Mouse (Mus musculus) limb, embryonic 11.5 days (tissue): ENCODE data around the gene Dgkd. TPM values are rescaled to one million over a fixed set of nuclear protein-coding genes. Genes with fewer than 3 reads are reported as not detected.

Source experiments
- ATAC-seq: fragments of 200-750 bp; cut with Nextera tagmentation; 2 replicates; pipeline ENCODE4 v1.8.0; 2017; ENCODE audit warnings: low read depth; ENCODE audit not compliant: insufficient number of reproducible peaks, low FRiP score, low TSS enrichment
- DNase-seq: peaks from one replicate; pipeline ENCODE4 v3.0.0-alpha.2; 2015; ENCODE audit warnings: low spot score
- H3K27ac ChIP-seq: fragments of 300-500 bp; sonication (generic); replicated peaks from 2 replicates; pipeline ENCODE4 v1.5.1; 2014; ENCODE audit warnings: low read depth, mild to moderate bottlenecking, low read length
- H3K27me3 ChIP-seq: fragments of 300-500 bp; sonication (generic); 2 replicates; pipeline ENCODE4 v1.6.1; 2014; ENCODE audit warnings: mild to moderate bottlenecking, low read length, mixed read lengths; ENCODE audit not compliant: control insufficient read depth, insufficient read depth
- H3K36me3 ChIP-seq: fragments of 300-500 bp; sonication (generic); 2 replicates; pipeline ENCODE4 v1.6.1; 2014; ENCODE audit warnings: mild to moderate bottlenecking, low read length, moderate library complexity, mixed read lengths; ENCODE audit not compliant: control insufficient read depth, insufficient read depth
- H3K4me1 ChIP-seq: fragments of 300-500 bp; sonication (generic); 2 replicates; pipeline ENCODE4 v1.6.1; 2014; ENCODE audit warnings: low read length, mixed read lengths; ENCODE audit not compliant: control insufficient read depth, insufficient read depth
- H3K4me2 ChIP-seq: fragments of 300-500 bp; sonication (generic); 2 replicates; pipeline ENCODE4 v1.6.1; 2014; ENCODE audit warnings: low read depth, mild to moderate bottlenecking, moderate library complexity; ENCODE audit not compliant: severe bottlenecking
- H3K4me3 ChIP-seq: fragments of 300-500 bp; sonication (generic); 2 replicates; pipeline ENCODE4 v1.5.1; 2014; ENCODE audit warnings: low read depth, low read length
- H3K9ac ChIP-seq: fragments of 300-500 bp; sonication (generic); 2 replicates; pipeline ENCODE4 v1.6.1; 2014; ENCODE audit warnings: mild to moderate bottlenecking, low read length
- H3K9me3 ChIP-seq: fragments of 300-500 bp; sonication (generic); 2 replicates; pipeline ENCODE4 v1.6.1; 2016; ENCODE audit warnings: low read length; ENCODE audit not compliant: control insufficient read depth
- WGBS: fragments of 180-500 bp; shearing (Covaris S2); extraction: QIAGEN DNeasy Blood & Tissue Kit; methylation state at CpG from one replicate; pipeline ENCODE4 v1.1.7; 2014; 5-methylcytosine and 5-hydroxymethylcytosine counted together
- polyA plus RNA-seq: library from polyadenylated mRNA; unstranded; fragments of >200 nt; fragmentation: Nextera tagmentation; extraction: Ambion mirVana; gene quantifications from 2 replicates; pipeline ENCODE4 v1.2.1, GENCODE M21; 2014

Gene Dgkd
- polyA plus RNA-seq, 1 experiment from 2014 or later = 39.1 TPM

GRCm38 (mm10) chr1:87866672-87867071 lies 13.6 kb downstream of the Dgkd start:
- DNase-seq = no peak
- Histone ChIP-seq H3K9ac (no peak overlapping the region), H3K4me3 (no peak overlapping the region), H3K27me3 (no peaks in the 10 kb centered on the region), H3K9me3 (no peaks in the 10 kb centered on the region), H3K4me2 (no peak overlapping the region), H3K36me3 (no peaks in the 10 kb centered on the region), H3K4me1 (peaks cover 4% of the 10 kb centered on the region; the same call in 1 of the 2 replicates), H3K27ac (no peak overlapping the region)
- WGBS = 95% methylated on average over 1 of the region's 1 CpGs
- ATAC-seq = no peak

- DNase-seq = no peak
- H3K27ac ChIP-seq = no peak overlapping the region
- ATAC-seq = no peak
- no peaks in the 10 kb centered on the region for H3K27me3 ChIP-seq
- H3K4me1 ChIP-seq = peaks cover 2% of the 10 kb centered on the region; the same call in 1 of the 2 replicates
- H3K4me2 ChIP-seq = no peak overlapping the region
- no peak overlapping the region for H3K4me3 ChIP-seq
- H3K9me3 ChIP-seq = no peaks in the 10 kb centered on the region
- no peaks in the 10 kb centered on the region for H3K36me3 ChIP-seq
- H3K9ac ChIP-seq = no peak overlapping the region
Observed at GRCm38 (mm10) chr1:87871546-87871945, 18.5 kb downstream of the Dgkd start.

- Histone ChIP-seq H3K4me2 (no peak overlapping the region), H3K9me3 (no peaks in the 10 kb centered on the region), H3K4me3 (no peak overlapping the region), H3K36me3 (no peaks in the 10 kb centered on the region), H3K4me1 (peaks cover 2% of the 10 kb centered on the region; the same call in 1 of the 2 replicates), H3K27ac (no peak overlapping the region), H3K27me3 (no peaks in the 10 kb centered on the region), H3K9ac (no peak overlapping the region)
- DNase-seq (no peak), ATAC-seq (no peak)
Observed at GRCm38 (mm10) chr1:87873081-87873480, 20.0 kb downstream of the Dgkd start.

GRCm38 (mm10) chr1:87876065-87876464 lies 23.0 kb downstream of the Dgkd start:
- no peak for ATAC-seq
- H3K4me1 ChIP-seq = no peaks in the 10 kb centered on the region; the same call in 1 of the 2 replicates
- 89% methylated on average over 1 of the region's 1 CpGs for WGBS

GRCm38 (mm10) chr1:87877552-87878283 lies 24.6 kb downstream of the Dgkd start:
- WGBS = 87% methylated on average over 9 of the region's 9 CpGs
- Histone ChIP-seq H3K4me1 (no peaks in the 10 kb centered on the region; the same call in 1 of the 2 replicates), H3K36me3 (no peaks in the 10 kb centered on the region), H3K9ac (no peak overlapping the region), H3K4me3 (no peak overlapping the region), H3K9me3 (no peaks in the 10 kb centered on the region), H3K4me2 (no peak overlapping the region), H3K27me3 (no peaks in the 10 kb centered on the region), H3K27ac (no peak overlapping the region)
- ATAC-seq = no peak
- DNase-seq = no peak

More at GRCm38 (mm10) chr1:87876065-87876464, 23.0 kb downstream of the Dgkd start:
- Histone ChIP-seq H3K4me2 (no peak overlapping the region), H3K27ac (no peak overlapping the region), H3K4me3 (no peak overlapping the region), H3K9me3 (no peaks in the 10 kb centered on the region), H3K9ac (no peak overlapping the region), H3K36me3 (no peaks in the 10 kb centered on the region), H3K27me3 (no peaks in the 10 kb centered on the region)
- no peak for DNase-seq

GRCm38 (mm10) chr1:87879034-87879433 lies 25.9 kb downstream of the Dgkd start:
- no peak overlapping the region for H3K4me2 ChIP-seq
- no peaks in the 10 kb centered on the region; the same call in 1 of the 2 replicates for H3K4me1 ChIP-seq
- WGBS = 85% methylated on average over 3 of the region's 3 CpGs
- no peaks in the 10 kb centered on the region for H3K9me3 ChIP-seq
- no peaks in the 10 kb centered on the region for H3K27me3 ChIP-seq
- ATAC-seq (no peak), DNase-seq (no peak)
- H3K9ac ChIP-seq = no peak overlapping the region
- no peak overlapping the region for H3K27ac ChIP-seq
- H3K36me3 ChIP-seq = no peaks in the 10 kb centered on the region
- H3K4me3 ChIP-seq = no peak overlapping the region

- no peak overlapping the region for H3K27ac ChIP-seq
- no peak for DNase-seq
Observed at GRCm38 (mm10) chr1:87879494-87880325, 26.6 kb downstream of the Dgkd start.

GRCm38 (mm10) chr1:87880326-87880627 lies 27.2 kb downstream of the Dgkd start:
- Histone ChIP-seq H3K4me2 (no peak overlapping the region), H3K27me3 (no peaks in the 10 kb centered on the region), H3K9me3 (no peaks in the 10 kb centered on the region), H3K4me1 (no peaks in the 10 kb centered on the region; the same call in 1 of the 2 replicates), H3K36me3 (peaks cover 5% of the 10 kb centered on the region; the same call in 1 of the 2 replicates), H3K4me3 (no peak overlapping the region), H3K9ac (no peak overlapping the region), H3K27ac (no peak overlapping the region)
- no peak for ATAC-seq
- no peak for DNase-seq
- 87% methylated on average over 6 of the region's 6 CpGs for WGBS

More at GRCm38 (mm10) chr1:87879494-87880325, 26.6 kb downstream of the Dgkd start:
- Histone ChIP-seq H3K4me1 (no peaks in the 10 kb centered on the region; the same call in 1 of the 2 replicates), H3K4me2 (no peak overlapping the region), H3K9ac (no peak overlapping the region), H3K4me3 (no peak overlapping the region), H3K27me3 (no peaks in the 10 kb centered on the region), H3K9me3 (no peaks in the 10 kb centered on the region), H3K36me3 (peaks cover 4% of the 10 kb centered on the region; the same call in 1 of the 2 replicates)
- WGBS = 85% methylated on average over 3 of the region's 3 CpGs
- ATAC-seq = no peak
